Mouse (Mus musculus): ENCODE data around the gene Cntd1.
"Not testable (repeated sequence)": the region's sequence is repeated elsewhere in the genome, so short reads cannot be mapped to it uniquely, and the experiment has no call there.

The Cntd1 gene

DNA sequence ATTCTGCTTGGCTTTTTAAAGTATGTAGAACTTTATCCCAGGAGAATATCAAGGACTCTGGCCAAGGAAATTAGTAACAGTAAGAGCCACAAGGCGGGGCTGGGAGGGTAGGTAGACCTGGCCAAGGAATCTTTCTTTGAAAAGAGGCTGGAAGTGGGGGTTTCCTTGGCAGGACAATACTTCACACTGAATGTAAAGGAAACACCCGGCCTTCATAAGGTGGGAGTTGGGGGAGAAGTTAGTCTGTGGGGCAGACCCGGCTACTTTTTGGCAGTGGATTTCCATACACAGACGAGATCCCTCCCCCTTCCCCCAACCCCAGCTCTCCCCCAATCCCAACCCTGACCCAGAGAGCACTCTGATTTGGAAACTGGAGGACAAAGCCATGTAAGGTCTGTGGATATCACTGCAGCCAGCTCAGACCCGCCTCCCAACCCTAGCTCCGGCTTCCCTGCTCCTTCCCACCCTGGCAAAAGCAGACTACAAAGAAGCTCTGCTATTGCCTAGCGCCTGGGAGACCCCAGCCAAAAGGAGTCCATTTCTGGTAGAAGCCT is 51.6 kb downstream of the Cntd1 start, which contains the start of gene Aoc3:
Gene Aoc3, plus strand, starts transcription at position 235 of the 554 bp plus-strand sequence.
- no peak for DNase-seq (ENCODE audit: low spot score in 2 of 2)

DNA sequence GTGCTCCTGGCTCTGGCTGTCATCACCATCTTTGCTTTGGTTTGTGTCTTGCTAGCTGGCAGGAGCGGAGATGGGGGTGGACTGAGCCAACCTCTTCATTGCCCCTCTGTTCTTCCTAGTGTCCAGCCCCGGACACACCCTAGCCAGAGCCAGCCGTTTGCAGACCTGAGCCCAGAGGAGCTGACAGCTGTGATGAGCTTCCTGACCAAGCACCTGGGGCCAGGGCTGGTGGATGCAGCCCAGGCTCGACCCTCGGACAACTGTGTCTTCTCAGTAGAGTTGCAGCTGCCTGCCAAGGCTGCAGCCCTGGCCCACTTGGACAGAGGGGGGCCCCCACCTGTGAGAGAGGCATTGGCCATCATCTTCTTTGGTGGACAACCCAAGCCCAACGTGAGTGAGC is 52.1 kb downstream of the Cntd1 start:
- not testable (repeated sequence) for DNase-seq (ENCODE audit: low spot score in 2 of 2)

DNA sequence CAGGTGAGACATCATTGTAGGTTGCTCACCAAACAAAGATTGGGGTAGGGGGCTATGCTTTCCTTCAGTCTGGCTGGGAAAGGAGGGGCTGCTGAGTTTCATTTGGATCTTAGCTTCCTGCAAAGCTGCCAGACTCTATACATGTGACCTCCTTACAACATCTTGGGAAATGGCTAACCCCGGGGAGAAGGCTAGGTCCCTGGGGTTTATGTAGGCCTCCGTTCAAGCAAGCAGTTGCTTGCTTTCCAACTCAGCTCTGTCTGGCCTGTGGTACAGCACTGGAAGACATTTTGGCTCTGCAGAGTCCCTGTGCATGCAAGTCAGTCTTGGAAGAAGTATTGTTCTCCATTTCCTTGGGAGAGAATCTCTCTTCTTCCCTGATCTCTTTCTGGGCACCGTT is 53.7 kb downstream of the Cntd1 start:
- DNase-seq (ENCODE audit: low spot score in 2 of 2) = no peak

DNA sequence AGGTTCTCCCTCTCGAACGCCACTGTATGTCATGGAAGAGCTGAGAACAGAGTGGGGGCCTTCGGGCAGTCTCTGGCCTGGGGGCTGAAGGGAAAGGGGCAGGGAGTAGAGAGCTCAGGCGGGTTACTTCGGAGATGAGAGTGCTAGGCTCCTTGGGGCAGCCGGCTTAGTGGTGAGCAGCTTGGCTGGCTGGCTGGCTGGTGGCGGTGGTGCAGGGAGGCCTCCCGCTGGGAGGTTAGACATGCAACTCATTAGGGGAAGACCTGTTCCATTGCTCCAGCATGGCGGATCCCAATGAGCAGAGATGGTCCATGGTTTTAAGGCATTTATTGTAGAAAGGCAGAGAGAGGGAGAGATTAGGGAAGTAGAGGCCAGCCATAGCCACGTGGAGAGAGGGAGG is 55.2 kb downstream of the Cntd1 start:
- DNase-seq (ENCODE audit: low spot score in 2 of 2) = no peak

DNA sequence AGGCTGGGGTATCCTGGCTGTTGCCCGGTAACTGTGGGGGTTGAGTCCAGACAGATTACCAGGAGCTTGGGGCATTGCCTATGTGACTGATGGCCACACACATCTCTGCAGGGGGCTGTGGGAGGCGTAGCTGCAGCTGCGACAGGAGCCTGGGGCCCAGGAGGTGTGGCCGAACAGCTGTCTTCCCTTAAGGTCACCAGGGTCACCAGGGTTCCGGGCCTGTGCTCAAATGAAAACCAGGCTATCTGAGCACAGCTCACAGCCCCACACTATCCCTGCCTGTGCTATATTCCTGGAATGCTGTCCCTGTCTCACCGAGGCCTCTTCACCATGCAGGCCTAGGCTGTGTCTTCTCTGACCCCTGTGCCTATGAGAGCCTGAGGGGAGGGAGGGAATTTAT is 55.7 kb downstream of the Cntd1 start:
- DNase-seq (ENCODE audit: low spot score in 2 of 2) = no peak

DNA sequence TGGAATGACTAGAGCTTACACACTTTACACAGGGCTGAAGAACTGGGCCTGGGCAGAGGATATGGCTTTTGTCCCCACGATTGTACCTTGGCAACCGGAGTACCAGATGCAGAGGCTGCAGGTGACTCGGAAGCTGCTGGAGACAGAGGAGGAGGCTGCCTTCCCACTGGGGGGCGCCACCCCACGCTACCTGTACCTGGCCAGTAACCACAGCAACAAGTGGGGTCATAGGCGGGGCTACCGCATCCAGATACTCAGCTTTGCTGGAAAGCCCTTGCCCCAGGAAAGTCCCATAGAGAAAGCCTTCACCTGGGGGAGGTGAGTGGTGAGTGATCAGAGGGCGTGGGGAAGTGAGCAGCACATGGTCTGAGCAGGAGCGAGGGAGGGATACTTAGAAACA is 56.9 kb downstream of the Cntd1 start:
- no peak for DNase-seq (ENCODE audit: low spot score in 2 of 2)

DNA sequence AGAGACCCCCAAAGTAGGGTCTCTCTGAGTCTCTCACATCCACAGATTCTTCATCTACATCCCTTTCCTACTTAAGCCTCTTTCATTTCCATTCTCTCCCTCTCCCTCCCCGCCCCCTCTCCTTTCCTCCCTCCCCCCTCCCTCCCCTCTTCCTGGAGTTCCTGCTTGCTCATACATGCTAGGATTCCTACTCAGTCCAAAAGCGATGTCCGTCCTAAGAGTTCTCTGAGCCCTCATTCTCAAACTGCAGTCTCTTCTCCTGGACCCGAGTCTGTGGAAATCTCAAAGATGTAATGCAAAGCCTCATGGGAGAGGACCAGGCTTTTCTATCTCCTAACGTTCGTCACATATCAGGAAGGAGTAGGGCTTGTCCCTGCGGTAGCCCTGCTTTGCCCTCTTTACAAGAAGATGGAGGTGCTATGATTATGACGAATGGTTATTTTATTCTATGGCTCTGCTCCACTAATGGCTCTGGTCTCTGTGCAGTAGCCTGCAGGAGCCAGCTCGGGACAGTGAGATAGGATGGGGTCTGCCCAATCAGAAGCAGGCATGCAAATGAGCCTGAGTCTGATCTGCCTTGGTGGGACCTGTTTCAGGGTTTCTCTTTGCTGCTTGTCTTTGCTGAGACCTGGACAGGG is 59.4 kb downstream of the Cntd1 start:
- no peak for DNase-seq (ENCODE audit: low spot score in 2 of 2)

All from left cerebral cortex, adult 9 months (tissue).